ENCODE assay signal across 18 mouse cellular contexts in the genomic region with DNA sequence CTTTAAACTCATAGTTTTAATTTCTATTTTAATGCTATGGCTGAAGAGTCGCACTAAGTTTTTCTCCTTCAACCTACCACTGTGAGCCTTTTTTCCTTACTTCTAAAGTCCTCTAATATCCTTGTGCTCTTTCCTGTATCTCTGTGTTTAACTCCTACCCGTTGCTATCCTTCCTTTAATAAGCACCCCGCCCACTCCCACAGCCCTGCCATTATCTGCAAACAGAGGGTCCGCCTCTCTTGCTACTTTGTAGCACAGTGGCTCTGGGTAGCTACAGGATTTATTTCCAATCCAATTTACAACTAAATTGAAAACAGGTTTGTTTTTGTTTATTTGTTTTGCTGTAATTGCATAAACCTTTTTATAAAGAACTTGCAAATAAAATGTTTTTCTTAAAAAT.
"Had no signal": no experiment of that assay in that cellular context is flagged by ENCODE, and none has a peak within 500 bp of the region (broad histone marks: within the 10 kb centered on the region; RNA-seq: fewer than 3 reads in every experiment).

No protein-coding gene starts in this region.

- H3K27ac ChIP-seq: liver, embryonic 14.5 days; midbrain, embryonic 10.5 days; midbrain, embryonic 12.5 days; neural tube, embryonic 13.5 days; neural tube, embryonic 15.5 days had no signal

- H3K9me3 ChIP-seq: midbrain, embryonic 10.5 days; midbrain, embryonic 12.5 days; neural tube, embryonic 13.5 days; neural tube, embryonic 15.5 days had no signal

- H3K27me3 ChIP-seq: midbrain, embryonic 12.5 days; neural tube, embryonic 13.5 days; neural tube, embryonic 15.5 days had no signal

- ATAC-seq: midbrain, embryonic 16.5 days had no signal

- H3K4me1 ChIP-seq: midbrain, embryonic 10.5 days; midbrain, embryonic 12.5 days; neural tube, embryonic 13.5 days; neural tube, embryonic 15.5 days had no signal

- H3K4me2 ChIP-seq: lung, embryonic 14.5 days; midbrain, embryonic 12.5 days; neural tube, embryonic 13.5 days; neural tube, embryonic 15.5 days had no signal

- DNase-seq: lung, adult 18-20 months; lung, embryonic 14.5 days; lung, postnatal 10 days; lung, postnatal 4 days; midbrain, embryonic 14.5 days; right cerebral cortex, postnatal 14 days; right cerebral cortex, postnatal 4 days; spleen, adult 18-20 months; thymus, adult 18-20 months; thymus, postnatal 14 days; thymus, postnatal 36 days had no signal

- H3K9ac ChIP-seq: liver, embryonic 14.5 days; lung, embryonic 14.5 days; midbrain, embryonic 12.5 days; neural tube, embryonic 13.5 days; neural tube, embryonic 15.5 days had no signal

- H3K4me3 ChIP-seq: midbrain, embryonic 10.5 days; midbrain, embryonic 12.5 days; myocyte; neural tube, embryonic 13.5 days; neural tube, embryonic 15.5 days had no signal

- H3K36me3 ChIP-seq: midbrain, embryonic 12.5 days; neural tube, embryonic 15.5 days had no signal
